Mouse (Mus musculus) heart, adult 2 months (tissue): ENCODE results near the gene Tenm4.

Experiments used
- CTCF ChIP-seq: fragments of 200-600 bp; IDR thresholded peaks from 2 replicates; pipeline ENCODE4 v1.8.1; 2022; ENCODE audit warnings: antibody characterized with exemption, mild to moderate bottlenecking, moderate library complexity
- EP300 ChIP-seq: fragments of 200-500 bp; IDR thresholded peaks from 2 replicates; pipeline ENCODE4 v1.6.1; 2011; ENCODE audit warnings: low read depth, low read length, control low read depth; ENCODE audit not compliant: insufficient read depth
- POLR2A ChIP-seq: fragments of 200-500 bp; IDR thresholded peaks from 2 replicates; pipeline ENCODE4 v1.6.1; 2011; ENCODE audit warnings: mild to moderate bottlenecking, low read depth, low read length, control low read depth; ENCODE audit not compliant: insufficient read depth

GRCm38 (mm10) chr7:96215894-96216509 lies 45.0 kb downstream of the Tenm4 start:
- no peak for TF ChIP-seq EP300
- TF ChIP-seq CTCF: no peak
- no peak for TF ChIP-seq POLR2A
